Mouse (Mus musculus) hindbrain, embryonic 15.5 days (tissue): ENCODE data around the gene Atf7ip2. TPM values are rescaled to one million over a fixed set of nuclear protein-coding genes. Genes with fewer than 3 reads are reported as not detected.
"Not testable (repeated sequence)": the region's sequence is repeated elsewhere in the genome, so short reads cannot be mapped to it uniquely, and the experiment has no call there.

ENCODE experiments used
- ATAC-seq: fragments of 200-750 bp; cut with Nextera tagmentation; 2 replicates; pipeline ENCODE4 v1.8.0; 2017; ENCODE audit warnings: low read depth, moderate number of reproducible peaks, moderate TSS enrichment; ENCODE audit not compliant: low FRiP score
- H3K27ac ChIP-seq: fragments of 300-500 bp; sonication (generic); replicated peaks from 2 replicates; pipeline ENCODE4 v1.5.1; 2015; ENCODE audit warnings: mild to moderate bottlenecking, inconsistent platforms
- H3K27me3 ChIP-seq: fragments of 300-500 bp; sonication (generic); 2 replicates; pipeline ENCODE4 v1.6.1; 2015; ENCODE audit warnings: control low read depth, inconsistent platforms
- H3K36me3 ChIP-seq: fragments of 300-500 bp; sonication (generic); 2 replicates; pipeline ENCODE4 v1.6.1; 2015; ENCODE audit warnings: control low read depth, inconsistent platforms
- H3K4me1 ChIP-seq: fragments of 300-500 bp; sonication (generic); replicated peaks from 2 replicates; pipeline ENCODE4 v1.6.1; 2015; ENCODE audit warnings: control low read depth, inconsistent platforms
- H3K4me2 ChIP-seq: fragments of 300-500 bp; sonication (generic); 2 replicates; pipeline ENCODE4 v1.6.1; 2015; ENCODE audit warnings: moderate library complexity, mild to moderate bottlenecking, inconsistent platforms
- H3K4me3 ChIP-seq: fragments of 300-500 bp; sonication (generic); 2 replicates; pipeline ENCODE4 v1.5.1; 2015; ENCODE audit warnings: mild to moderate bottlenecking, inconsistent platforms
- H3K9ac ChIP-seq: fragments of 300-500 bp; sonication (generic); 2 replicates; pipeline ENCODE4 v1.6.1; 2015; ENCODE audit warnings: inconsistent platforms
- H3K9me3 ChIP-seq: fragments of 300-500 bp; sonication (generic); 2 replicates; pipeline ENCODE4 v1.6.1; 2016; ENCODE audit warnings: control low read depth, inconsistent platforms
- WGBS: fragments of 180-500 bp; shearing (Covaris S2); methylation state at CpG from one replicate; pipeline ENCODE4 v1.1.7; 2015; 5-methylcytosine and 5-hydroxymethylcytosine counted together
- polyA plus RNA-seq: library from polyadenylated mRNA; unstranded; fragments of >200 nt; fragmentation: Nextera tagmentation; extraction: Ambion mirVana; gene quantifications from 2 replicates; pipeline ENCODE4 v1.2.1, GENCODE M21; 2015

Gene Atf7ip2
- 0.08 and 0.12 TPM in 2 replicates for polyA plus RNA-seq

- WGBS: under 1% methylated on average over 62 of the region's 63 CpGs
- peak; percentile 97 for ATAC-seq
- Histone ChIP-seq H3K9ac (peak within 1 kb of the TSS; percentile 36), H3K4me2 (peak within 1 kb of the TSS; percentile 100), H3K36me3 (no peaks in the 10 kb centered on the region), H3K4me1 (peaks cover 13% of the 10 kb centered on the region), H3K27ac (no peak within 1 kb of the TSS), H3K9me3 (0 out of 2 replicates have a peak, but pooled peaks cover 1% of the 10 kb centered on the region), H3K4me3 (peak within 1 kb of the TSS; percentile 67), H3K27me3 (peaks cover 7% of the 10 kb centered on the region; the same call in 1 of the 2 replicates)
These were observed at the start of gene Atf7ip2 for GRCm38 (mm10) chr16:10192679-10193506. Atf7ip2 (plus strand) TSS chr16:10192712.

- Histone ChIP-seq H3K36me3 (no peaks in the 10 kb centered on the region), H3K27ac (no peak overlapping the region), H3K9me3 (no peaks in the 10 kb centered on the region), H3K4me3 (no peak overlapping the region), H3K27me3 (no peaks in the 10 kb centered on the region), H3K4me1 (no peaks in the 10 kb centered on the region), H3K9ac (no peak overlapping the region), H3K4me2 (no peak overlapping the region)
- ATAC-seq: no peak
- 88% methylated on average over 2 of the region's 2 CpGs for WGBS
These were observed 49.3 kb upstream of the Atf7ip2 start for GRCm38 (mm10) chr16:10143166-10143565.

- H3K36me3 ChIP-seq: no peaks in the 10 kb centered on the region
These were observed 45.1 kb upstream of the Atf7ip2 start for GRCm38 (mm10) chr16:10147401-10147800.

GRCm38 (mm10) chr16:10169123-10169905 is 23.2 kb upstream of the Atf7ip2 start:
- H3K9me3 ChIP-seq: no peaks in the 10 kb centered on the region
- no peak overlapping the region for H3K4me2 ChIP-seq
- ATAC-seq: no peak

More at GRCm38 (mm10) chr16:10147401-10147800, 45.1 kb upstream of the Atf7ip2 start:
- Histone ChIP-seq H3K9ac (no peak overlapping the region), H3K27ac (no peak overlapping the region), H3K4me1 (no peaks in the 10 kb centered on the region), H3K4me2 (no peak overlapping the region), H3K27me3 (no peaks in the 10 kb centered on the region), H3K4me3 (no peak overlapping the region), H3K9me3 (no peaks in the 10 kb centered on the region)
- 96% methylated on average over 5 of the region's 5 CpGs for WGBS
- no peak for ATAC-seq

GRCm38 (mm10) chr16:10170005-10170404 is 22.5 kb upstream of the Atf7ip2 start, which contains the start of gene Rpl39l:
Rpl39l (plus strand) TSS chr16:10170226.
- H3K9ac ChIP-seq: no peak within 1 kb of the TSS
- no peaks in the 10 kb centered on the region for H3K9me3 ChIP-seq
- H3K27ac ChIP-seq: no peak within 1 kb of the TSS
- H3K4me1 ChIP-seq: no peaks in the 10 kb centered on the region
- no peaks in the 10 kb centered on the region for H3K36me3 ChIP-seq
- 88% methylated on average over 22 of the region's 22 CpGs for WGBS
- ATAC-seq: no peak
- no peaks in the 10 kb centered on the region for H3K27me3 ChIP-seq
- H3K4me2 ChIP-seq: no peak within 1 kb of the TSS
- H3K4me3 ChIP-seq: no peak within 1 kb of the TSS

More at GRCm38 (mm10) chr16:10169123-10169905, 23.2 kb upstream of the Atf7ip2 start:
- Histone ChIP-seq H3K4me1 (no peaks in the 10 kb centered on the region), H3K9ac (no peak overlapping the region), H3K27ac (no peak overlapping the region), H3K36me3 (no peaks in the 10 kb centered on the region), H3K27me3 (no peaks in the 10 kb centered on the region), H3K4me3 (no peak overlapping the region)
- WGBS: 93% methylated on average over 8 of the region's 8 CpGs

GRCm38 (mm10) chr16:10171276-10171675 is 21.2 kb upstream of the Atf7ip2 start:
- no peaks in the 10 kb centered on the region for H3K4me1 ChIP-seq
- no peak overlapping the region for H3K4me2 ChIP-seq
- H3K9ac ChIP-seq: no peak overlapping the region
- 92% methylated on average over 4 of the region's 4 CpGs for WGBS
- no peaks in the 10 kb centered on the region for H3K9me3 ChIP-seq
- H3K27ac ChIP-seq: no peak overlapping the region
- H3K36me3 ChIP-seq: no peaks in the 10 kb centered on the region
- H3K4me3 ChIP-seq: no peak overlapping the region
- no peak for ATAC-seq
- no peaks in the 10 kb centered on the region for H3K27me3 ChIP-seq

- Histone ChIP-seq H3K4me1 (no peaks in the 10 kb centered on the region), H3K4me3 (no peak overlapping the region), H3K4me2 (no peak overlapping the region), H3K9me3 (no peaks in the 10 kb centered on the region), H3K9ac (no peak overlapping the region), H3K27me3 (no peaks in the 10 kb centered on the region), H3K36me3 (no peaks in the 10 kb centered on the region), H3K27ac (no peak overlapping the region)
- WGBS: 94% methylated on average over 3 of the region's 3 CpGs
- no peak for ATAC-seq
These were observed 20.2 kb upstream of the Atf7ip2 start for GRCm38 (mm10) chr16:10172179-10172820.

- not testable (repeated sequence) for H3K4me3 ChIP-seq, H3K4me1 ChIP-seq, H3K27ac ChIP-seq, H3K9ac ChIP-seq, H3K36me3 ChIP-seq, H3K27me3 ChIP-seq, H3K4me2 ChIP-seq, ATAC-seq
- WGBS: 94% methylated on average over 10 of the region's 10 CpGs
- peaks cover 19% of the 10 kb centered on the region; the same call in 1 of the 2 replicates for H3K9me3 ChIP-seq
These were observed 5.1 kb upstream of the Atf7ip2 start for GRCm38 (mm10) chr16:10187461-10187860.

GRCm38 (mm10) chr16:10208777-10209176 is 16.3 kb downstream of the Atf7ip2 start:
- ATAC-seq: no peak
- H3K27me3 ChIP-seq: no peaks in the 10 kb centered on the region
- 85% methylated on average over 1 of the region's 1 CpGs for WGBS
- H3K4me1 ChIP-seq: no peaks in the 10 kb centered on the region
- no peaks in the 10 kb centered on the region for H3K36me3 ChIP-seq
- no peak overlapping the region for H3K27ac ChIP-seq
- no peak overlapping the region for H3K4me3 ChIP-seq
- no peaks in the 10 kb centered on the region for H3K9me3 ChIP-seq
- H3K9ac ChIP-seq: no peak overlapping the region
- no peak overlapping the region for H3K4me2 ChIP-seq

GRCm38 (mm10) chr16:10216366-10216765 is 23.9 kb downstream of the Atf7ip2 start:
- not testable (repeated sequence) for H3K27me3 ChIP-seq, ATAC-seq, H3K36me3 ChIP-seq, H3K4me2 ChIP-seq, H3K4me1 ChIP-seq, H3K9me3 ChIP-seq, H3K27ac ChIP-seq, H3K4me3 ChIP-seq, H3K9ac ChIP-seq
- 94% methylated on average over 1 of the region's 1 CpGs for WGBS

- not testable (repeated sequence) for H3K27ac ChIP-seq, H3K9me3 ChIP-seq, H3K4me2 ChIP-seq, H3K36me3 ChIP-seq, H3K9ac ChIP-seq, H3K4me3 ChIP-seq, H3K27me3 ChIP-seq, ATAC-seq, H3K4me1 ChIP-seq
- WGBS: 86% methylated on average over 2 of the region's 2 CpGs
These were observed 24.5 kb downstream of the Atf7ip2 start for GRCm38 (mm10) chr16:10217020-10217419.

- Histone ChIP-seq H3K36me3 (no peaks in the 10 kb centered on the region), H3K27me3 (no peaks in the 10 kb centered on the region), H3K27ac (no peak overlapping the region), H3K4me1 (no peaks in the 10 kb centered on the region), H3K9ac (no peak overlapping the region), H3K9me3 (no peaks in the 10 kb centered on the region), H3K4me3 (no peak overlapping the region), H3K4me2 (no peak overlapping the region)
- ATAC-seq: no peak
- WGBS: 43% methylated on average over 2 of the region's 2 CpGs
These were observed 34.8 kb downstream of the Atf7ip2 start for GRCm38 (mm10) chr16:10227361-10227760.
